Mouse (Mus musculus): ENCODE results near the gene Wdr66.
"Not testable (repeated sequence)": the region's sequence is repeated elsewhere in the genome, so short reads cannot be mapped to it uniquely, and the experiment has no call there.

The Wdr66 gene

GRCm38 (mm10) chr5:123251834-123252233 is at the start of gene Wdr66:
TSS of gene Wdr66 (plus strand) at chr5:123252102.
- DNase-seq, result peak; percentile 82

- DNase-seq, result not testable (repeated sequence)
Observed at GRCm38 (mm10) chr5:123202771-123203170, 49.1 kb upstream of the Wdr66 start.

- DNase-seq, result not testable (repeated sequence)
Observed at GRCm38 (mm10) chr5:123203591-123203990, 48.3 kb upstream of the Wdr66 start.

- not testable (repeated sequence) for DNase-seq
Observed at GRCm38 (mm10) chr5:123222346-123223050, 29.4 kb upstream of the Wdr66 start.

GRCm38 (mm10) chr5:123223051-123223410 is 28.9 kb upstream of the Wdr66 start:
- DNase-seq, result peak; percentile 66

GRCm38 (mm10) chr5:123223861-123224260 is 28.0 kb upstream of the Wdr66 start:
- not testable (repeated sequence) for DNase-seq

- no peak for DNase-seq
Observed at GRCm38 (mm10) chr5:123226851-123227250, 25.1 kb upstream of the Wdr66 start.

- peak; percentile 96 for DNase-seq
Observed at GRCm38 (mm10) chr5:123227762-123228523, 24.0 kb upstream of the Wdr66 start.

- DNase-seq, result no peak
Observed at GRCm38 (mm10) chr5:123228524-123228922, 23.4 kb upstream of the Wdr66 start.

GRCm38 (mm10) chr5:123229296-123229695 is 22.6 kb upstream of the Wdr66 start:
- DNase-seq, result no peak

GRCm38 (mm10) chr5:123232180-123232579 is 19.7 kb upstream of the Wdr66 start:
- no peak for DNase-seq

- DNase-seq, result peak; percentile 72
Observed at GRCm38 (mm10) chr5:123235731-123236130, 16.2 kb upstream of the Wdr66 start.

GRCm38 (mm10) chr5:123236426-123236825 is 15.5 kb upstream of the Wdr66 start:
- DNase-seq, result no peak

- DNase-seq, result no peak
Observed at GRCm38 (mm10) chr5:123239501-123239900, 12.4 kb upstream of the Wdr66 start.

- peak; percentile 41 for DNase-seq
Observed at GRCm38 (mm10) chr5:123245518-123245917, 6.4 kb upstream of the Wdr66 start.

- no peak for DNase-seq
Observed at GRCm38 (mm10) chr5:123251390-123251789, 512 bp upstream of the Wdr66 start.

GRCm38 (mm10) chr5:123256841-123257755 is 5.2 kb downstream of the Wdr66 start:
- no peak for DNase-seq

- DNase-seq, result peak; percentile 83
Observed at GRCm38 (mm10) chr5:123258990-123259389, 7.1 kb downstream of the Wdr66 start.

- no peak for DNase-seq
Observed at GRCm38 (mm10) chr5:123260698-123261097, 8.8 kb downstream of the Wdr66 start.

- DNase-seq, result no peak
Observed at GRCm38 (mm10) chr5:123266909-123267308, 15.0 kb downstream of the Wdr66 start.

GRCm38 (mm10) chr5:123268477-123269474 is 16.9 kb downstream of the Wdr66 start:
- DNase-seq, result no peak

- DNase-seq, result no peak
Observed at GRCm38 (mm10) chr5:123270917-123271316, 19.0 kb downstream of the Wdr66 start.

All from kidney, adult 18-20 months (tissue).